Mouse (Mus musculus): ENCODE results near the gene Smco4.

GRCm38 (mm10) chr9:15528368-15528767, 35.1 kb downstream of the Smco4 start:
- TF ChIP-seq CTCF (IDR thresholded peaks at IDR 0.05; ENCODE audit: borderline replicate concordance, insufficient read depth, low read length) (no peak), POLR2A (IDR thresholded peaks at IDR 0.05; ENCODE audit: low read depth, low read length) (no peak)
